Mouse (Mus musculus): Measurements from ENCODE around the gene Gm32742.

DNA sequence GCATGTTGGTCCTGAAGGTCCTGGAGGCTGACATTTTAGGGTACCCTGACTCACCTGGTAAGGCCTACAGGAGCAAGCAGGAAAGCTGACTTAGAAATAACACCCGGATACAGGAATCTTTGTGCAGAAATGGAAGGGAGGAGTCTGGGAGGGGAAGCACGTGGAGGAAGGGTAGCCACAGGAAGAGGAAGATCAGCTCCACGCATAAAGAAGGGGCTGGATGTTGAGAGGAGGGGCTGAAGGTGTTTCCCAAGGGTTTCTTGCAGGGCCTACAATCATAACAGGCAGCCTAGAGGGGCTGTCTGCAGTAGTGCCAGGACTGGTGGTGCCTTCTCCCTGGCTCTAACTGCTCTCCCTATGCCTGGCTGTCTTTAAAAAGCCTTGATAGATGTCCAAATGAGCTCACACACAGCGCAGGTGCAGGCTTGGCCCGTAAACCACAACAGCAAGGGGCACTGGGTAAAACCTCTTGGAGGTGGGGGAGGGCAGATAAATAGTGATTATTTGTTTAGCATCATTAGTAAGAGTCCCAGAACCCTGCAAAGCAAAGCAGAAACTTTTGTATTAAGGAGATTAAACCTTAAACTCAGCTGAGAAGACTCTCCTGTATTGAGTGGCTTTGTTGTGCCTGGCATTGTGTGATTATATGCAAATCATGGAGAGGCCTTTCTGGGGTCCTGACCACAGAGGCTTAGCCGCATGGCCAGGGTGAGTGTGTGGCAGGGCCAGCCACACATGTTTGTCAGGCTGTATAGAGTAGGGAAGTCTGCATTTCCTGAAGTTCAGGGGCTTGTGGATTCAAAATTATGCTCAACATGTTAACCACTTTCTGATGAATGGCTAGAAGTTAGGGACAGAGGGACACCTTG, at the start of gene Gm32742:
- TF ChIP-seq ZC3H11A (IDR thresholded peaks at IDR 0.05; ENCODE audit: borderline replicate concordance, low read depth, low read length) (no peak), ZNF384 (IDR thresholded peaks at IDR 0.05; ENCODE audit: low read depth, low read length) (no peak), MAFK (IDR thresholded peaks at IDR 0.05; ENCODE audit: insufficient read depth, low read depth, low read length) (no peak)

Measured in ES-E14 (cell line).